Mouse (Mus musculus) brown adipose tissue, adult 24 weeks (tissue): Measurements from ENCODE around the gene Sdad1. TPM values are rescaled to one million over a fixed set of nuclear protein-coding genes. Genes with fewer than 3 reads are reported as not detected.

ENCODE experiments used
- H3K27ac ChIP-seq: fragments of 200-500 bp; replicated peaks from 2 replicates; pipeline ENCODE4 v1.5.1; 2012; ENCODE audit warnings: low read depth, mild to moderate bottlenecking, low read length
- H3K4me1 ChIP-seq: fragments of 200-500 bp; 2 replicates; pipeline ENCODE4 v1.6.1; 2012; ENCODE audit warnings: low read length, mixed read lengths; ENCODE audit not compliant: control insufficient read depth, insufficient read depth, insufficient read length
- H3K4me3 ChIP-seq: fragments of 200-500 bp; 2 replicates; pipeline ENCODE4 v1.5.1; 2012; ENCODE audit warnings: low read depth, mild to moderate bottlenecking, low read length, moderate library complexity; ENCODE audit not compliant: insufficient read depth
- polyA plus RNA-seq: library from polyadenylated mRNA; stranded (reverse); fragments of >200 nt; gene quantifications from 2 replicates; pipeline ENCODE4 v1.2.4, GENCODE M21; 2012; ENCODE audit not compliant: missing spikeins, insufficient read depth, insufficient read length

Sdad1 gene
- polyA plus RNA-seq, 1 experiment: 4.2 TPM

DNA sequence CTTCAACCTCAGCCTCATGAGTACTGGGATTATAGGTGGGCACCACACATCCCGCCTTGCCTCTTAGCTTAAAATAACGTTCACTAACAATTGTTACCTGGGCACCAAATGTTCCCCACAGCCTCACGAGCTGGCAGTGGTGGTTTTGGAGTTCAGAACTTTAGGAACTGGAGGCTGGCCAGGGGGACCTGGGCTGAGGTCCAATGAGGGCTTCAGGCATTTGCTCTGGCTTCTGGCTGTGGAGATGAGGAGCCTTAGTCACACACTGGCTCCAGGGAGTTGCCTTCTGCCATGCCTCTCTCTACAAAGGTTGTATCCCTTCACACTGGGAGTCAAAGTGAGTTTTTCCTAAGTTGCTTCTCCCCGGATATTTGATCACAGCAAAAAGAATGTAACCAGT lies 27.7 kb downstream of the Sdad1 start:
- no peak overlapping the region for H3K4me3 ChIP-seq
- 0 out of 2 replicates have a peak overlapping the region, but pooled peaks have one; percentile 12 for H3K27ac ChIP-seq
- H3K4me1 ChIP-seq: peaks cover 4% of the 10 kb centered on the region; the same call in 1 of the 2 replicates

GRCm38 (mm10) chr5:92278942-92279537 lies 31.2 kb downstream of the Sdad1 start:
- no peak overlapping the region for H3K4me3 ChIP-seq
- peaks cover 4% of the 10 kb centered on the region; the same call in 1 of the 2 replicates for H3K4me1 ChIP-seq
- 0 out of 2 replicates have a peak overlapping the region, but pooled peaks have one; percentile 1 for H3K27ac ChIP-seq

GRCm38 (mm10) chr5:92277437-92278394 lies 32.6 kb downstream of the Sdad1 start, which contains the start of gene Naaa:
Naaa (minus strand) TSS chr5:92278170.
- H3K27ac ChIP-seq: peak within 1 kb of the TSS; percentile 61

GRCm38 (mm10) chr5:92270496-92270895 lies 39.8 kb downstream of the Sdad1 start:
- H3K4me3 ChIP-seq: no peak overlapping the region
- no peaks in the 10 kb centered on the region for H3K4me1 ChIP-seq
- H3K27ac ChIP-seq: no peak overlapping the region

More at GRCm38 (mm10) chr5:92277437-92278394, 32.6 kb downstream of the Sdad1 start, which contains the start of gene Naaa:
- Histone ChIP-seq H3K4me1 (no peaks in the 10 kb centered on the region), H3K4me3 (peak within 1 kb of the TSS; percentile 88)

DNA sequence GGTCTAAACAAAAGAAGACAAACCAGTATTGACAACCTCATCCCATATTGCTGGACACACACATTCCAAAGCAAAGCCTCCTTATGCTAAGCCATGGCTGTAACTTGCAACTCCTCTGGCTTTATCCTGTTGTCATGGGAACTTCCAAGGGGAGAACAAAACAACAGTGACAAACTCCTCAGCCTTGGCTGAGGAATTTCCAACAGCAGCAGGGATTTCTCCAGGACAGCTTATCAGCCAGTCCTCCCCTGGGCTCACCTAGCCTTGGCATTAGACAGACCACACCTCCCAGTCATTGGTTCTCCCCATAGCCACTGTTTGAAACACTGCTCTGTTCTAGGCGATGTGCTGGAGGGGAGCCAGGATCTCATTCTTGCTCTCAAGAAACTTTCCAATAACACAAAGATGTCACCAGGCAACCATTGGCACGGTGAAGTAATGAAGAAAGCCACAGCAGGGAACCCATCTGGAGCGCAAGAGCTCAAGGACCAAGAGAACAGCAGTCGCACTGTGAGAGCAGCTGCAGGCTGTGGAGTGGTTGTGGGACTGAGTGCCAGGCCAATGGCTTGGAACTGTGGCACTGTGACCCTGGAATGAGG lies 46.4 kb downstream of the Sdad1 start:
- no peak overlapping the region for H3K4me3 ChIP-seq
- H3K27ac ChIP-seq: no peak overlapping the region
- no peaks in the 10 kb centered on the region for H3K4me1 ChIP-seq

DNA sequence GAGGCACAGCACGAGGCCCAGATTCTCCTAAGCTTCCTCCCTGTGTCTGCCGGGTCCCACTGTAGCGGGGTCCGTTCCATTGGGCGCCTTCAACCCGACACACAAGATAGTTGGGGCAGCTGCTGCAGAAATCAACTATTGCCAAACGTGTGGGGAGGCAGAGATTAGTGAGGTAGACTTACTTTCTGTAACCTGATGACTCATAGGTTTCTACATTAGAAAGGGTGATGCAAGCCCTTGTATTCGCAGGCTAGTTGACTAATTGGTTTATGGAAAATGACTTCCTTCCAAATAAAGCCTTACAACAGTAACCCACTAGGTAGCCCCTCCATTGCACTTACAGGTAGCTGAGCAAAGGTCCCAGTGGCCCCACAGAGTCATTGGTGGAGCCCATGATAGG lies 47.6 kb downstream of the Sdad1 start:
- no peak overlapping the region for H3K4me3 ChIP-seq
- H3K4me1 ChIP-seq: no peaks in the 10 kb centered on the region
- no peak overlapping the region for H3K27ac ChIP-seq

DNA sequence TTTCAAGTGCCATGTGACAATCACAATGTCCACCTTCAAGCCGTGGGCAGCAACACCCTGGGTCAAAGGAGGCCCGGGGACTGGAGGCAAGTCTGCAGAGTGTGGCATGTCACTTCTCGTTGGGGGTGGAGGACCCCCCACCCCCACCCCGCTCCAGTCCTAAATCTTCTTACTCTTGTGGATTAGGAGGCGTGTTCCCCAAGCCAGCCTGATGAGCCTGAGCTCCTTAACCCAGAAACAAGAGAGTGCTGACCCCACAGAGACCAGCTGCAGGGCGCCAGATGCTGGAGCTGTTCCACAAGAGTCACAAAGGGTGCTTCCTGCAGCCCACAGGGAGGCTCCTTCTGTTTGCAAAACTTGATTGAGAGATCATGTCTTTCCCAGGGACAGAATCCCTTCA lies 54.1 kb downstream of the Sdad1 start, which contains the start of gene Ppef2:
Gene Ppef2 (minus strand): TSS at position 61 of the 400 bp plus-strand sequence.
- no peaks in the 10 kb centered on the region for H3K4me1 ChIP-seq
- H3K4me3 ChIP-seq: no peak within 1 kb of the TSS
- H3K27ac ChIP-seq: no peak within 1 kb of the TSS

GRCm38 (mm10) chr5:92254476-92254875 lies 55.8 kb downstream of the Sdad1 start:
- no peak overlapping the region for H3K4me3 ChIP-seq
- H3K4me1 ChIP-seq: no peaks in the 10 kb centered on the region
- H3K27ac ChIP-seq: no peak overlapping the region

- H3K27ac ChIP-seq: no peak overlapping the region
- no peak overlapping the region for H3K4me3 ChIP-seq
- no peaks in the 10 kb centered on the region for H3K4me1 ChIP-seq
Observed at GRCm38 (mm10) chr5:92252797-92253343, 57.4 kb downstream of the Sdad1 start.

DNA sequence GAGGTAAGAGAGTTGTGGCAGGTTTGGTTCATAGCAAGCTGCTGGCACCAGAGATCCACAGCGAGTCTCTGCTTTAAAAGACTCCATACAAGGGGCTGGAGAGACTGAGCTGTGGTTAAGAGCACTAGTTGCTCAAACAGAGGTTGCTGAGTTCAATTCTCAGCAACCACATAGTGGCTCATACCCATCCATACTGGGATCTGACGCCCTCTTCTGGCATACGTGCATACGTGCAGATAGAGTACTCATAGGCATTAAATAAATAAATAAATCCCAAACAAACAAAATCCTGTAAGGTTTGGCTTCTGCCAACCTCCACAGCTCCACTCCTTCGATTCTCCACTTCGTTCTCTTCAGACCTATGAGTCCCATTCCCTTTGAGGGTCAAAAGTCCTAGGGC lies 58.2 kb downstream of the Sdad1 start:
- Histone ChIP-seq H3K4me1 (no peaks in the 10 kb centered on the region), H3K27ac (no peak overlapping the region), H3K4me3 (no peak overlapping the region)

DNA sequence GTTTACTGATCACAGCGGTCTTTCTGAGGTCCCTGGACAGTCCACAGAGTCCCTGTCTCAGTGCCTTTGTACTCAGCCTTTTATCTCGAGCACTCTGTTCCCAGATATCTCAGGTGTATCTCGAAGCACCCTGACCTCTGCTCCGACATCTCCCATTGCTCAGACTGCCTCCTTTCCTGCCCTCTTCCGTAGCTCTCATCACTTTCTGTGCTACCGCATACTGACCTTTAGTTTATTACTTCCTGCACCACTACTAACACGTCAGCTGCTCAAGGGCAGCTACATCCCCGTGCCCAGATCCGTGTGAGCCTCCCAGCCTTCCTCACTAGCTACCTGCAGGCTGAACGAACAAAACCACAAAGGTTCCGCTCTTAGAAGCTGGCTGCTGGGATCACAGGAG lies 61.7 kb downstream of the Sdad1 start:
- Histone ChIP-seq H3K27ac (no peak overlapping the region), H3K4me3 (no peak overlapping the region), H3K4me1 (no peaks in the 10 kb centered on the region)

- H3K27ac ChIP-seq: no peak overlapping the region
- no peak overlapping the region for H3K4me3 ChIP-seq
- H3K4me1 ChIP-seq: no peaks in the 10 kb centered on the region
Observed at GRCm38 (mm10) chr5:92245483-92245882, 64.8 kb downstream of the Sdad1 start.

- H3K4me1 ChIP-seq: no peaks in the 10 kb centered on the region
- no peak overlapping the region for H3K4me3 ChIP-seq
- no peak overlapping the region for H3K27ac ChIP-seq
Observed at GRCm38 (mm10) chr5:92244900-92245299, 65.4 kb downstream of the Sdad1 start.

GRCm38 (mm10) chr5:92240769-92241168 lies 69.5 kb downstream of the Sdad1 start:
- H3K4me1 ChIP-seq: no peaks in the 10 kb centered on the region

More at GRCm38 (mm10) chr5:92240769-92241168, 69.5 kb downstream of the Sdad1 start:
- Histone ChIP-seq H3K4me3 (no peak overlapping the region), H3K27ac (no peak overlapping the region)
